Mouse (Mus musculus): ENCODE results near the gene Rap1b.

Rap1b gene

DNA sequence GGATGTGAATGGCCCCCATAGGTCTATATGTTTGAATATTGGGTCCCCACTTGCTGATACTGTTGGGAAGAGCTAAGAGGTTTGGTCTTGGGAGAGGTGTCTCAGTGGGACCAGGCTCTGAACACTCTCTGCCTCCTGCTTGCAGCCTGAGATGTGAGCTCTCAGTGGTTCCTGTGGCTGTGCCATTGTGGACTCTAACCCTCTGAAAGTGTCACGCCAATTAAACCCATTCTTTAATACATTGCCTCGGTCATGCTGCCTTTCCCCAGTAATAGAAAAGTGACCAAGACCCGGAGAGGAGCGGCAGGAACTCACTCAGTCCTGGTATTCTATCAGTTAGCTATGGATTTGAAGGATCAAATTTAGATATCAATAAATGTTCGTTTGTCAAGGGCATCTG is 12.4 kb upstream of the Rap1b start:
- no peak for DNase-seq (ENCODE audit: low read depth, low spot score)

GRCm38 (mm10) chr10:117856001-117856720 is 10.3 kb upstream of the Rap1b start:
- DNase-seq (ENCODE audit: low read depth, low spot score) = no peak

DNA sequence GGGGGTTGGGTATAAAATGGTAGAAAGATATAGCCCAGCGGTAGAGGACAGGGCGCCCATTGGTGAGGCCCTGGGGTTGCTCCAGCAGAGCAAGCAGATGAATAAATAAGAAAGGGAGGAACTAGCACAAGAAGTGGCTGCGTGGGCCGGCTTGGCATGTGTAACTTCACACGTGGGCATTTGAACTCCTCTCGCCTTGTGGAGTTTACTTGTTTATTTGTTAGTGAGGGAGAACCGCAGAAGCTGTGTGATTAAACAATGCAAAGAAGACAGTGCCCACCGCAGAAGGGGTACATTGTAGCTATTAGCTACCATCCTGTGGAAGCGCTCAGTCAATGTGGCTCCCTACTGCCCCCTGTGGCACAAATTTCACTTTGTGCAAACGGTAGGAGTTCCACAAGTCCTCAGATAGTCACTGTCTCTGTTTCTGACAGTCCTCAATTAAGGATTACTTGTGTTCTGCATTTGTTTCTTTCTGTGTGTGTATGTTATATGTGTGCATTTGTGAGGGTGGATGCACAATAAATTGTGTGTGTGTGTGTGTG is 6.9 kb upstream of the Rap1b start:
- DNase-seq (ENCODE audit: low read depth, low spot score) = no peak

DNA sequence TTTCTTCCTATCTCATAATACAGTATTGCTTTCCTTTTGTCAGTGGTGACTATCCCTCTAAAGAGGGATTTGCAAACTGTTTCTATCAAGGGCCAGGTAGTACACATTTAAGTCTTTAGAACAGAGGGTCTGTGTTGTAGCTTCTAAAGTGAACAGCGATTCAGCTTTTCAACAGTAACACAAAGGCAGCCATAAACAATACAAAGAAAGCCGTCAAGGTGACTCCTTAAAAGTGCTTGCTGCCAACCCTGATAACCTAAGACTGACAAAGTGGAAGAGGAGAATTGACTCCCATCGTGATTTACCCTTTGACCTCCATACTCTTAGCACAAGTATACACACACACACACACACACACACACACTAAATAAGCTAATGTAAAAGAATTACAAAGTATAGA is 3.1 kb upstream of the Rap1b start:
- no peak for DNase-seq (ENCODE audit: low read depth, low spot score)

DNA sequence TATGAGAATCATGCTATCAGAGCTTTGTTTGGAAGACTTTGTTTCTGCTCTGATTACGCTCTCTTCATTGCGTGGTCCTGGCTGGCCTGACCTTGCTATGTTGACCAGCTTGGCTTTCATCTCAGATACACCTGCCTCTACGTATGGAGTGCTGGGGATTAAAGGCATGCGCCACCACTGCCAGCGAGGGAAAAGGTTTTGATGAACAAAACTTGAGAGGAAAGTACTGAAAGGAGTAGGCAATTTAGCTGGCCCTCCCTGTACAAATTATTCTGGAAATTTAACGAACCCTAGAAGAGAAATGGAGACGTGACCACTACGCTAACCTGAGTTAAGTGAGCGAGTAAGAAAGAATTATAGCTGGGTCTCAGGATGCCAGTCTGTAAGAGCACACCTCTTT is 961 bp upstream of the Rap1b start:
- DNase-seq (ENCODE audit: low read depth, low spot score) = no peak

DNA sequence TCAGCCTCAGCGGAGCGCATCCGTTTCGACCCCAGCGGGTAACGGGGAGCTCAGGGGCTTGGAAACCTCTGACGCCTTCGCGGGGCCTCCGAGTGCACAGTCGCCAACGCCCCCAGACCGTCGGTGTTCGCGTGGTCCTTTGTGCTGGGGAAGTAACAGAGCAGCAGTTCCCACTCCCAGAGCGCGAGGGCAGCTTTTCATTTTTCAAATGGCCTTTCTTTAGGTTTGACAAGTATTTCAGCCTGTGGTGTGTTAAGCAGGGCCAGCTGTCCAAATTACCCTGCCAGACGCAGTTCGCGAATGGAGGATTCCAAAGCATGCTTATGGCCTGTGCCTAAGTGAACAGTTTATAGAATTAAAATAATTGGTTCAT is 411 bp upstream of the Rap1b start:
- DNase-seq (ENCODE audit: low read depth, low spot score) = peak; percentile 74

- DNase-seq (ENCODE audit: low read depth, low spot score) = peak; percentile 38
Observed at GRCm38 (mm10) chr10:117844782-117845596, 846 bp downstream of the Rap1b start.

DNA sequence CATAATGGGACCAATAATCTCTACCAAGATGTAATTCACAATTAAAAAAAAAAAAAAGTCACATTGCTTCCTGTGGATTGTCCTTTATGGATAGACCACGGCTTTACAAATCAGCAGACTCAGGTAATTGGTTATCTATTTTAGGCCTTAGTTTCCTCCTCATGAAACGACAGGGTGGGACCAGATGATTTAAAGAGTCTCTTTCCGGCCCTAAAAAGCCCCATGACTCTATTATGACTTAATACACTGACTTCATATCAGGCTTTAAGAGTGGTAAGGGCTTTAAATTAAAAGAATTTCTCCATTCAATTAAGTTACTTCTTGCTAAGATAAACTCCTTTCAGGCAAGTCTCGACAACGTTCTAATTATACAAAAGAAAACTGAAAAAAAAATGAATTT is 1.6 kb downstream of the Rap1b start:
- no peak for DNase-seq (ENCODE audit: low read depth, low spot score)

- no peak for DNase-seq (ENCODE audit: low read depth, low spot score)
Observed at GRCm38 (mm10) chr10:117843690-117844089, 2.1 kb downstream of the Rap1b start.

DNA sequence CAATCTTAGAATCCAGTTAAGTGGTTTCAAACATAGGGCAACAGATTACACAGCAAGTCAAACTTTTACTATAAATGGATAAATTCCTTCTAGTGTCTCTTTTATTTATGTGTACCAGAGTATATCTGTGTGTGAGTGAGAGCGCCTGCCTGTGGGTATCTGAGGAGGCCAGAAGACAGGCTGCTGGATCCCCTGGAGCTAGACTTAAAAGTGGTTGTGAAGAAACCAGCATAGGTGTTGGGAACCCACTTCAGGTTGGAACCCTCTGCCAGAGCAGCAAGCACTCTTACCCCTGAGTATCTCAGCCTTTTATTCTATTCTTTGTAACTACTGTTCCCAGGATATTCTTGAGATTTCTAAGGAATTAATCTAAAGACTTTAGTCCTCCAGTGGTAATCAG is 4.1 kb downstream of the Rap1b start:
- DNase-seq (ENCODE audit: low read depth, low spot score) = no peak

DNA sequence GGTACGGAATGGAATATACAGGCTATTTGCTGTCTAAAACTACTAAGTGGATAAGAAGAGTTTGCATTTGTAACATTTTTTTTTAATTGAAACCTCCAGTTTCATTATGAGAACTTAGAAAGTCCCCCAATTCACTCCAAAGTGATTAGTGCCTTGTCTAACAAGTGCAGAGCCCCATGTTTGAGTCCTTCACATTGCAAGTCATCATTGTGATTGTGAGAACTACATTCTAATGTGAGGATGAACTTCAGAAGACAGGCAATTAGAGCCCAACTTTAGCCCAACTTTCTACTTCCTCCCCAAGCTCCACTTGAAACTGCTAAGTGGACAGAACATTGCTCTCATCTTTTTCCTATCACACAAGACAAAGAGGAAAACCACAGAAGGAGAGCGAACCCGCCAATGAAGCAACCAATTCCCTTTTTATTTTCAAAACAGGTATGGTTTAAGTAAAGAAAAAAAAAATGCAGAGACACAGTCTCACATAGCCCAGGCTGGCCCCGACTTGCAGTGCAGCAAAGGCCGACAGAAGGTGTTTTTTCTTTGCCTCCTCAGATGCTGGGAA is 5.3 kb downstream of the Rap1b start:
- no peak for DNase-seq (ENCODE audit: low read depth, low spot score)

DNA sequence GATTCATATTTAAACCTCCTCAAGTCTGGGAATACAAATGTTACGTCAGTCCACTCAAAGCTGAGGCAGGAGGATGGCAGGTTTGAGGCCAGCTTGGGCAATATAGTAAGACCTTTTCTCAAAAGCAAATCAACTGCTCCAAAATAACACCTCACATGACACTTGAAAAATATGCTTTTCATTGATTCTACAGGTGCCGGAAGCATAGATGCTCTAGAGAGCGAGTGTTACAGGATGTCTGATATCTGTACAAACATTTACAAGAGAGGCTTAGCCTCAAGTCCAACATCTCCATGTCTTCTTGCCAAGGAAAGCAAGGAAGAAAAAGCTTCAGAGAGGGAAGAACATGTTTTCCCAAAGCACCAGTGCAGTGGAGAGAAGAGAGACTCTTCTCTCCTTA is 6.1 kb downstream of the Rap1b start:
- no peak for DNase-seq (ENCODE audit: low read depth, low spot score)

DNA sequence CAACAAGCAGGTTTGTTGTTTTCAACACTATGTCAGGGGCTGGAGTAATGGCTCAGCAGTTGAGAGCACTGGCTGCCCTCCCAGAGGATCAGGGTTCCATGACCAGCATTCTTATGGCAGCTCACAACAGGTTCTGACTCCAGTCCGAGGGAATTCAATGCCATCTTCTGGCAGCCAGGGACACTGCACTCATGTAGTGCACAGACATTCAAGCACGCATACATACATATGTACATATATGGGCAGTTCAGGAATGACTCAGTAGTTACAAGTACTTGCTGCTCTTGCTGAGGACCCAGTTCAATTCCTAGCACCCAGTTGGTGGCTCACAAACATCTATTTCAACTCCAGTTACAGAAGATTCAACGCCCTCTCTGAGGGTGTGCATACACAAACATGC is 6.9 kb downstream of the Rap1b start:
- no peak for DNase-seq (ENCODE audit: low read depth, low spot score)

DNA sequence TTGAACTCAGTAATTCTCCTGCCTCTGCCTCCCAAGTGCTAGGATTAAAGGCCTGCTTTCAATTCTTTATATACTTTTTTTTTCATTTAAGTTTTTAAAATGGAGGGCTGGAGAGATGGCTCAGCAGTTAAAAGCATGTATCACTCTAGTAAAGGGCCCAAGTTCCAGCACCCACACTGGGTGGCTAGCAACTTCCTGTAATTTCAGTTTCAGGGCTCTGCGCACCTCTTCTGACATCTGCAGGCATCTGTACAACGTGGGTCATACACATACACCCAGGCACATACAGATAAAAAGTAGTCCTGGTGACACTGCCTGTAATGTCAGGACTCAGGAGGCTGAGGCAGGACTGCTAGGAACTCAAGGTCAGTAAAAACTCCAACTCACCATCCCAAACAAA is 9.5 kb downstream of the Rap1b start:
- no peak for DNase-seq (ENCODE audit: low read depth, low spot score)

DNA sequence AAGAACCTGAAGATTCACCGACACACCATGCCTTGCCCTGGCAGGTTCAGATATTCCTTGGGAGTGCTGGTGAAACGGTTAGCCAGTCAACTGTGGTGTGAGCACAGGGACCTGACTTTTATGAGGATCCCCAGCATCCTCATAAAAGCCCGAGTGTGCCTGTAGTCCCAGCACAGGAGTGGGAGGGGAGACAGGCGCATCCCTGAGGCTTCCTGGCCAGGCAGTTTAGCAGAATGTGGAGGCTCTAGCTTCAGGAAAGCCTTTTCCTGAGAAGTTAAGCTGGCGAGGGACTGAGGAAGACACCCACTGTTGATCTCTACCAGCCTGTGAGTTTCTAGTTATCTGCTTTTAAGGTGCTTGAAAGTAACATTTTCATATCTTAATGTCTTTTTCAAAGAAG is 10.4 kb downstream of the Rap1b start:
- no peak for DNase-seq (ENCODE audit: low read depth, low spot score)

GRCm38 (mm10) chr10:117830797-117831196 is 15.0 kb downstream of the Rap1b start:
- DNase-seq (ENCODE audit: low read depth, low spot score) = no peak

DNA sequence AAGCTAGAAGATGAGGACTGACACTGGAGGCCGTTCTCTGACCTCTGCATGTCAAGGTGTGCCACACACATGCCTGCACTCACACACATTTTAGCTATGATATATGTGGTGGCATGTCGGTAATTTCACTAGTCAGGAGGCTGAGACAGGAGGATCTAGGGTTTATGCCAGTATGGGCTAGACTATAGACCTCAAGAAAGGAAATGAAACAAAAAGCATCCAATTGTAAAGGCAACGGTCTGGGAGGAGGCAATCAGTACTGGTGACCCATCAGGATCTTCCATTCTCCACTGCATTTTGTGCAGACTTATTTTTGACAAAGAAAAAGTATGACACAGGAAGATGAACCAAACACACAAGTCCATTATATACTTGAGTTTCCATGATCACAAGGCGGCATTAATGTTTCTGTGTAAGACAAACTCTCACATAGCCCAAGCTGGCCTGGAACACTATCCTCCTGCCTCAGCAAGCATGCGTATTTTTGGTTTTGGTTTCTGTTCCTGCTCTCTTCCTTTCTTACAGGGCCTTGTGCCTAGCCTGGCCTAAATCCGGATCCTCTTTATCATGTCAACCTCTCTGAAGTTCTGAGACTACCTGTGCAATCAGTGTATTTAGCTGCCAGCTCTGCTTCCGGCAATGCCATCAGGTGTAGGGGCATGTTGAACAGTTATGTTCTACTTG is 16.2 kb downstream of the Rap1b start:
- no peak for DNase-seq (ENCODE audit: low read depth, low spot score)

DNA sequence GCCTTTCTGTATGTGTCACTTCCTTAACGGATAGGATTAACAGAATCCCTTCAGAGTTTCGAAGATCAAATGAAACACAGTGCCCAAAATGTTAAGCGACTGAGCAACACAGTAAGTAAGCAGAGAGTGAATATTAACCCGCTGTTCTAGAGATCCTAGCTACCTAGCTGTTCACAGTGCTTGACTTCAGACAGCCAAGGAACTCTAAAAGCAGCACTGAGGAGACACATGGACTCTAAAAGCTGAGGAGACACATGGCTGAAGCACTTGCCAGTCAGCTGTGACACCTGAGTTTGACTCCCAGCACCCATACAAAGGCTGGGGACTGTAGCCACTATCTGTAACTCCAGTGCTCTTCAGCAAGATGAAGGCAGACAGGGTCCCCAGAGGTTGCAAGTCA is 16.8 kb downstream of the Rap1b start:
- DNase-seq (ENCODE audit: low read depth, low spot score) = no peak

GRCm38 (mm10) chr10:117828536-117828935 is 17.3 kb downstream of the Rap1b start:
- DNase-seq (ENCODE audit: low read depth, low spot score) = no peak

GRCm38 (mm10) chr10:117824647-117825046 is 21.2 kb downstream of the Rap1b start:
- no peak for DNase-seq (ENCODE audit: low read depth, low spot score)

- no peak for DNase-seq (ENCODE audit: low read depth, low spot score)
Observed at GRCm38 (mm10) chr10:117824139-117824538, 21.7 kb downstream of the Rap1b start.

DNA sequence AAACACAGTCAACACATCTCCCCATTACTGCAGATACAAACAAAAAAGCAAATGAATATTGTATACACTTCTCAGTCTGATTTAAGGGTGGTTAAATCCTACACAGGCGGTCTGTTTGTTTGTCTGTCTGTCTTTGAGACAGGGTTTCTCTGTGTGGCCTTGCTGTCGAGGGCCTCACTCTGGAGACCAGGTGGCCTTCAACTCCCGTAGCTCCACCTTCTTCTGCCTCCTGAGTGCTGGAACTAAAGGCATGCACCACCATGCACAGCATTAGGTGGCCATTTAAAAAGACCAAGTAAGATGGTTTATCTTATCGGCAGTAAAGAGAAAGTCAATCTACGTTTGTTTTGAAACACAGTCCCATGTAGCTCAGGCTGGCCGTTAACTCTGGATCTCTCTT is 22.5 kb downstream of the Rap1b start:
- no peak for DNase-seq (ENCODE audit: low read depth, low spot score)

All from embryo, embryonic 11.5 days (tissue).